Mouse (Mus musculus) stomach, embryonic 16.5 days (tissue): ENCODE data around the gene Pex7. TPM values are rescaled to one million over a fixed set of nuclear protein-coding genes. Genes with fewer than 3 reads are reported as not detected.
"Not testable (repeated sequence)": the region's sequence is repeated elsewhere in the genome, so short reads cannot be mapped to it uniquely, and the experiment has no call there.

Experiments used
- ATAC-seq: fragments of 200-750 bp; cut with Nextera tagmentation; 2 replicates; pipeline ENCODE4 v1.8.0; 2017; ENCODE audit warnings: moderate number of reproducible peaks, moderate TSS enrichment; ENCODE audit not compliant: insufficient read depth, low FRiP score
- H3K27ac ChIP-seq: fragments of 300-500 bp; sonication (generic); 2 replicates; pipeline ENCODE4 v1.5.1; 2014; ENCODE audit warnings: low read length
- H3K27me3 ChIP-seq: fragments of 300-500 bp; sonication (generic); 2 replicates; pipeline ENCODE4 v1.6.1; 2014; ENCODE audit warnings: low read length, control low read depth, mixed read lengths; ENCODE audit not compliant: control insufficient read depth, insufficient read depth
- H3K36me3 ChIP-seq: fragments of 300-500 bp; sonication (generic); 2 replicates; pipeline ENCODE4 v1.6.1; 2014; ENCODE audit warnings: low read length; ENCODE audit not compliant: control insufficient read depth, insufficient read depth
- H3K4me1 ChIP-seq: fragments of 300-500 bp; sonication (generic); 2 replicates; pipeline ENCODE4 v1.6.1; 2014; ENCODE audit warnings: low read length, control low read depth, mixed read lengths; ENCODE audit not compliant: control insufficient read depth, insufficient read depth
- H3K4me2 ChIP-seq: fragments of 300-500 bp; sonication (generic); 2 replicates; pipeline ENCODE4 v1.6.1; 2014; ENCODE audit warnings: low read depth, low read length, mixed read lengths
- H3K4me3 ChIP-seq: fragments of 300-500 bp; sonication (generic); replicated peaks from 2 replicates; pipeline ENCODE4 v1.5.1; 2014; ENCODE audit warnings: mild to moderate bottlenecking, low read length
- H3K9ac ChIP-seq: fragments of 300-500 bp; sonication (generic); 2 replicates; pipeline ENCODE4 v1.6.1; 2014; ENCODE audit warnings: low read length
- H3K9me3 ChIP-seq: fragments of 300-500 bp; sonication (generic); replicated peaks from 2 replicates; pipeline ENCODE4 v1.6.1; 2016; ENCODE audit warnings: low read length, control low read depth; ENCODE audit not compliant: control insufficient read depth
- WGBS: fragments of 180-500 bp; shearing (Covaris S2); extraction: QIAGEN DNeasy Blood & Tissue Kit; methylation state at CpG from one replicate; pipeline ENCODE4 v1.1.7; 2014; 5-methylcytosine and 5-hydroxymethylcytosine counted together
- polyA plus RNA-seq: library from polyadenylated mRNA; unstranded; fragments of >200 nt; fragmentation: Nextera tagmentation; extraction: Ambion mirVana; gene quantifications from 2 replicates; pipeline ENCODE4 v1.2.1, GENCODE M21; 2015

The Pex7 gene
- polyA plus RNA-seq, 1 experiment from 2014 or later: 41.3 TPM

DNA sequence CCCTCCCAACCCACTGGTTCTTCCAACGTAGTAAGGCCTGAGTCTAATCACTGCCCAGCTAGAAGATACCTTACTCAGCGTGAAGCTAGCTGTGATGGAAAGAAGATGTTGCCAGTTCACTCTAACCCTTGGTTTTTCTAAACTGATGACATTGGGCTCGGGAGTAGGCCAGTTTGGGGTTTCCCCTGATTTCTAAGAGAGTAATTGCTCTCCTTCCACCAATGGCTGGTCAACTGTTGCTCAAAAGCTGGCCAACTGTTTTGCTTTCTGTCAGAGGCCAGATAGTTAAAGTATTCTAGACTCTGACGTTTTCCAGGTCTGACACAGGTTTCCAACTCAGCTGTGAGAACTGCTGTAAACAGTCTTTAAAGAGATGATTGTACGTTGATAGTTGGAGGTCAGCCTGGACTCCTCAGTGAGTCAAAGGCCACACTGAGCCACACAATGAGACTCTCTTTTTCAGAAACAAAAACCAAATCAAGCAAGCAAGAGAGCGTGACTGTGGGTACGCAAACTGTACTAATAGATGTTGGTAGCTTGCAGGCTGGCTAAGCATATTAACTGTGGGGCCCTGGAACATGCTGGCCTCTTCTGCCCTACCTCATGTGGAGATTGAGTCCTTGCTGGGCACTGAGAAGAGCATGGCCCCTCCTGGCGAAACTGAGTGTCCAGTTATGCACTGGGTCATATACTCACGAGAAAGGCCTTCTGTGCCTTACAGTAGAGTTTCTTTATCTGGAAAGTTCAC is 29.6 kb upstream of the Pex7 start:
- no peaks in the 10 kb centered on the region for H3K36me3 ChIP-seq
- 60% methylated on average over 9 of the region's 9 CpGs for WGBS
- no peak overlapping the region for H3K27ac ChIP-seq
- H3K9me3 ChIP-seq: no peaks in the 10 kb centered on the region
- ATAC-seq: no peak
- peak overlapping the region; percentile 36 for H3K4me2 ChIP-seq
- H3K9ac ChIP-seq: no peak overlapping the region
- peaks cover 17% of the 10 kb centered on the region; the same call in 1 of the 2 replicates for H3K4me1 ChIP-seq
- H3K27me3 ChIP-seq: no peaks in the 10 kb centered on the region
- H3K4me3 ChIP-seq: peak overlapping the region; percentile 15

DNA sequence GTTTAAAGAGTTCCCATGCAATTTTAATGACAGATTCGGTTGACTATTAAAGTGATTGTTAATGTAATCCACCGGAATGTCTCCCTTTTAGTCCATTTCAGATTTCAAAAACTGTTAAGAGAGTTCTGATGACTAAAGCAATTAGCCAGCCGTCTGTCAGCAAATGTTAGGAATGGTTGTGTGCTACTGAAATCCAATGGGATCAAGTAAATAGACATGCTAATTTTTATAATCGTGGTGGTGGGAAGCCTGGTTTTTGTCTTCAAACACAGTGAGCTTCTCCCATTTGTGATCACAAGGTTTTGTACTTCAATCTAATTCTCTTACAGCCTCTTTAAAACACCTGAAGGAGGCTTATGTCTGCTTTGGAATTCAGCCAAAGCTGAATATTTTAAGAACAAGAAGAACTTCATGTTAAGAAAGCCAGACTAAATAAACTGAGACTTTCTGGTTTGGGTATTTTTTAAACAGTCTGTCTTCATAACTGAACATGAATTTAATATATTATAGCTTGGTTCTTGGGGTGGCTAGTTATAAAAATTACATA is 28.4 kb upstream of the Pex7 start:
- ATAC-seq: no peak
- peak overlapping the region; percentile 90 for H3K4me2 ChIP-seq
- H3K36me3 ChIP-seq: no peaks in the 10 kb centered on the region
- H3K9me3 ChIP-seq: no peaks in the 10 kb centered on the region
- H3K9ac ChIP-seq: no peak overlapping the region
- 34% methylated on average over 4 of the region's 4 CpGs for whole genome bisulfite sequencing
- no peaks in the 10 kb centered on the region for H3K27me3 ChIP-seq
- H3K27ac ChIP-seq: no peak overlapping the region
- peaks cover 17% of the 10 kb centered on the region; the same call in 1 of the 2 replicates for H3K4me1 ChIP-seq
- H3K4me3 ChIP-seq: peak overlapping the region; percentile 86

DNA sequence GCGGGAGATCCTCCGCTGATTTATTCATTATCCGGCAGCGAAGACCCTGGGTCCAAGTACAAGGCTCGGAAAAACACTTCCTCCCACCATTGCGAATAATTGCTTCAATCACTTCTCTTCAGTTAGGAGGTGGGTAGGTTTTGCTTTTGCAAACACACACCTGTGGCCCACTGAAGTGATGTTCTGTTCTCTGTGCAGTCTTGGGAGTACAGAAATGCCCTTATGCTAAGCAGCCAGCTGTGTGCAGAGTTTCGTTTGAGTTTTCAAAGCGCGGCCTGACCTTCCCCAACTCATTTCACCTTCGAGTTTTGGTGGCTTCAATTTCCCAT is 27.8 kb upstream of the Pex7 start:
- Histone ChIP-seq H3K4me3 (peak overlapping the region; percentile 86), H3K4me1 (peaks cover 17% of the 10 kb centered on the region; the same call in 1 of the 2 replicates), H3K9me3 (no peaks in the 10 kb centered on the region), H3K4me2 (peak overlapping the region; percentile 90), H3K27ac (peak overlapping the region; percentile 86; the same call in 1 of the 2 replicates), H3K9ac (peak overlapping the region; percentile 91), H3K36me3 (no peaks in the 10 kb centered on the region), H3K27me3 (no peaks in the 10 kb centered on the region)
- ATAC-seq: no peak
- WGBS: 4% methylated on average over 10 of the region's 10 CpGs

DNA sequence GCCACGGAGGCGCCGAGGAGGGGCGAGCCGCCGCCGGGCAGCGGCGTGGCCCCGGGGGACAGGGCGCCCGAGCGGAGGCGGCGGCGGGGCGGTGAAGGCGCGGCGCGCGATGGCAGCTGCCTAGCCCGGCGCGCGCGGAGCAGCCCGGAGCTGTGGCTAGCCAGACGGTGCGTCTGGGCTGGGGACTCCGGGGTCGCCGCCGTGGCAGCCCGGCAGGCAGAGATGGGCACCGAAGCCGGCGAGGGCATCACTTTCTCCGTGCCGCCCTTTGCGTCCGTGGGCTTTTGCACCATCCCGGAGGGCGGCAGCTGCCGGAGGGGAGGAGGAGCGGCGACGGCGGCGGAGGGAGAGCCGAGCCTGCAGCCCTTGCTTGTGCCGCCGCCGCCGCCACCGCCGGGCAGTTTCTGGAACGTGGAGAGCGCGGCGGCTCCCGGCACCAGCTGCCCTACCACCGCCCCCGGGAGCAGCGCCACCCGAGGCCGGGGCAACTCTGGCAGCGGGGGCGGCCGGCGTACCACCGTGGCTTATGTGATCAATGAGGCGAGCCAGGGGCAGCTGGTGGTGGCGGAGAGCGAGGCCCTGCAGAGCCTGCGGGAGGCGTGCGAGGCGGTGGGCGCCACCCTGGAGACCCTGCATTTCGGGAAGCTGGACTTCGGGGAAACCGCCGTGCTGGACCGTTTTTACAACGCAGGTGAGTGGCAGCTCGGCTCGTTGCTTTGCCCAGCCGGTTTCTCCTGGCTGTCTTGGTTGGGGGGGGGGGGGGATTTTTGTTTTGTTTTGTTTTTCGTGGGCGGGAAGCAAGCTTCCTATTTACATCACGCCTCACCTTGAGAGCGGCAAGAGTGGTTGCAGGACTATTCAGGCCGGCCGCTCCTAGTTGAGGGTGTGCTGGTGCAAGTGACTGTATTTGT is 27.1 kb upstream of the Pex7 start, which contains the start of gene Map3k5:
Gene Map3k5 (plus strand): TSS at position 89 of the 911 bp plus-strand sequence.
- Histone ChIP-seq H3K4me2 (peak within 1 kb of the TSS; percentile 90), H3K4me1 (peaks cover 17% of the 10 kb centered on the region; the same call in 1 of the 2 replicates), H3K4me3 (peak within 1 kb of the TSS; percentile 86), H3K27ac (peak within 1 kb of the TSS; percentile 86), H3K9me3 (no peaks in the 10 kb centered on the region), H3K36me3 (no peaks in the 10 kb centered on the region), H3K27me3 (no peaks in the 10 kb centered on the region), H3K9ac (peak within 1 kb of the TSS; percentile 91)
- ATAC-seq: peak; percentile 41
- WGBS: under 1% methylated on average over 91 of the region's 95 CpGs

DNA sequence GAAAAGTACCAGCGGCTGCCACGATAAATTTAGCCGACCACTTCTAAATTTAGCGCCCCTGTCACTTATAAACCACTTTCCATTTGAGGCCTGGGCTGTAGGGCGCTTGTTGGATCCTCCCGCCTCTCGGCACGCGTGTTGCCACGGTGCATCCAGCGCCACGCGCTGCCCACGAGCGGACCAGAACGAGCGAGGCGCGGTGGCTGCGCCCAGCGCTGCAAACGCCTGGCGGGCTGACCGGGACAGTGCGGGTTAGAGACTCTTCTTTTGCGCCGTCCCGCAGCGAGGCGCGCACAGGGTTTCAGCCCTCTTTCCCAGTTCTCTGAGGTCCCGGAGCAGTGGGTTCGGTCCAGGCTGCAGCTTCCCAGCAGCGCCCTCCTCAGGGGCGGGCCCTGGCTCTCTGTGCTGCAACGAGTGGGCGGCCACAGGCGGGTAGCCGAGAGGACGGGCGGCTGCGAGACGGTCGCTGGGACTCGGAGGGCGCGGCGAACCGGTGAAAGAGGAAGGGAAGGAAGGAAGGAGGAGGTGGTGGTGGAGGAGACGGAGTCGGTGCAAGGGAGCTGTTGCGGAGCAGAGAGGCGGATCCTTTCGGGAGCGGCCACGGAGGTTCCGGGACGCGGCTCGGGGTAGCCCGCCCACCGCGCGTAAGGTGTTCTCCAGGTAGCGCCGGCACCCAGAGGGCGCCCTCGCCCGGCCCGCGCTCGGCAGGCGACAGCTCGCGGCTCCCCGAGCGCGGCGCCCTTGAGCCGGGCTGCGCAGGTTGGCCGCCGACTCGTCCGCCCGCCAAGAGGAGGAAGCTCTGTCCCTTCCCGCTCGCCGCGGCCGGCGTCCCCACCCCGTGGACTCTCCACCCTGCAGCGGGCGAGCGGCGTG is 26.3 kb upstream of the Pex7 start:
- Histone ChIP-seq H3K4me1 (peaks cover 12% of the 10 kb centered on the region; the same call in 1 of the 2 replicates), H3K27me3 (no peaks in the 10 kb centered on the region), H3K36me3 (no peaks in the 10 kb centered on the region), H3K9ac (peak overlapping the region; percentile 91), H3K9me3 (no peaks in the 10 kb centered on the region), H3K27ac (peak overlapping the region; percentile 86), H3K4me3 (peak overlapping the region; percentile 86), H3K4me2 (peak overlapping the region; percentile 90)
- peak; percentile 91 for ATAC-seq
- WGBS: under 1% methylated on average over 90 of the region's 97 CpGs

DNA sequence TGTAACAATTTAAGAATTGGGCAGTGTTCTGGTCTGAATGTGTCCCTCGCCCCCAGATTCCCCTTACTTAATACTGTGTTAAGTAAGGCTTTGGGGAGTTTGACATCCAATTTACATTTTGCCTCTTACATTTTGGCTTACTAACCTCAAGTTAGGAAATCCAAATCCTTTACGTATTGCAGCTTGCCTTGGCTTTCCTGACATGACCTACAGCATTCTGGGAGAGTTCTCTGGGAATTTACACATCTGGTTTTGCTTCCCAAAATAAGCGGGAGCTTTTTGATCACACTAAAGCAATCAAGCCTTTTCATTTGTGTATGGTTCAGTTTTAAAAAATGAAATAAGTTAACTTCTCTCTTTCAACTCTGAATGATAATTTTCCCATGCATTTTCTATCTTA is 25.5 kb upstream of the Pex7 start:
- H3K27me3 ChIP-seq: no peaks in the 10 kb centered on the region
- H3K36me3 ChIP-seq: no peaks in the 10 kb centered on the region
- no peak overlapping the region for H3K9ac ChIP-seq
- H3K4me1 ChIP-seq: peaks cover 12% of the 10 kb centered on the region; the same call in 1 of the 2 replicates
- H3K9me3 ChIP-seq: no peaks in the 10 kb centered on the region
- H3K4me2 ChIP-seq: peak overlapping the region; percentile 90
- H3K4me3 ChIP-seq: peak overlapping the region; percentile 86
- 29% methylated on average over 3 of the region's 3 CpGs for WGBS
- no peak overlapping the region for H3K27ac ChIP-seq
- no peak for ATAC-seq

DNA sequence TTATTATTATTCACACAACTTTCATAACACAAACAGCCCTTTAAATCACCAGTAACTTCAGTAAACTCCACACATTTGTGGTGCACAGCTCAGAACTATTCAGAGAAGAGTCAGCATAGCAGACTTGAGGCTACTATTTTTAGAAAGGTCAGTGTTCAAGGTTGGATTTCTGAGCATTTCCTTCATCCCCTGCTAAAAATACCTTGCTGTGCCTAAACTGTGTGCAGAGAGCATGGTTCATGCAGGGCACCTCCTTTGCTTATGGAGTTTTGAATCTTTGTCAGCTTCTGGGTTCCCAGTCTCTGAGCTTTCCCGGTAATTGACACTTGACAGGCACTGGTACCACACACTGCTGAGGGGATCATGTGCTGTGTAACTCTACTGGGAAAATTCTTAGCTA is 20.7 kb upstream of the Pex7 start:
- peaks cover 3% of the 10 kb centered on the region; the same call in 1 of the 2 replicates for H3K4me1 ChIP-seq
- no peak overlapping the region for H3K9ac ChIP-seq
- no peak overlapping the region for H3K4me2 ChIP-seq
- no peak overlapping the region for H3K4me3 ChIP-seq
- no peaks in the 10 kb centered on the region for H3K27me3 ChIP-seq
- H3K9me3 ChIP-seq: no peaks in the 10 kb centered on the region
- no peaks in the 10 kb centered on the region for H3K36me3 ChIP-seq
- WGBS: 56% methylated on average over 1 of the region's 1 CpGs
- no peak overlapping the region for H3K27ac ChIP-seq
- no peak for ATAC-seq

DNA sequence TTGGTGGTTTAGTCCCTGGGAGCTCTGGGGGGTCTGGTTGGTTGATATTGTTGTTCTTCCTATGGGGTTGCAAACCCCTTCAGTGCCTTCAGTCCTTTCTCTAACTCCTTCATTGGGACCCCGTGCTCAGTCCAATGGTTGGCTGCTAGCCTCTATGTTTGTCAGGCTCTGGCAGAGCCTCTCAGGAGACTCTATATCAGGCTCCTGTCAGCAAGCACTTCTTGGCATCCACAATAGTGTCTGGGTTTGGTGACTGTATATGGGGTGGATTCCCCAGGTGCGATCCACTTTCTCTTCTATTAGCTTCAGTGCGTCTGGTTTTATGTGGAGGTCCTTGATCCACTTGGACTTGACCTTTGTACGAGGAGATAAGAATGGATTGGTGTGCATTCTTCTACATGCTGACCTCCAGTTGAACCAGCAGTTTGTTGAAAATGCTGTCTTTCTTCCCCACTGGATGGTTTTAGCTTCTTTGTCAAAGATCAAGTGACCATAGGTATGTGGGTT is 19.0 kb upstream of the Pex7 start:
- not testable (repeated sequence) for H3K4me2 ChIP-seq, H3K4me3 ChIP-seq, H3K4me1 ChIP-seq, H3K27ac ChIP-seq, H3K9me3 ChIP-seq, ATAC-seq, H3K36me3 ChIP-seq, H3K27me3 ChIP-seq, H3K9ac ChIP-seq
- 70% methylated on average over 4 of the region's 4 CpGs for WGBS
